Mouse (Mus musculus): ENCODE measurements around the gene Smad3. TPM values are rescaled to one million over a fixed set of nuclear protein-coding genes. Genes with fewer than 3 reads are reported as not detected.

Gene Smad3
- 10 to 100 TPM; 24.4 to 31.8 TPM for total RNA-seq (2021)
- long read RNA-seq, experiment 1, partial matches to known transcripts = 0 of 9 reads
- long read RNA-seq, experiment 1, other reads (novel, unspliced or antisense) = 9 of 9 reads
- long read RNA-seq, experiment 2, partial matches to known transcripts = 1 of 16 reads
- long read RNA-seq, experiment 2, other reads (novel, unspliced or antisense) = 15 of 16 reads

GRCm38 (mm10) chr9:63757865-63758440 lies at the start of gene Smad3:
Gene Smad3 (minus strand): TSS chr9:63757994.
- peak; percentile 97 for DNase-seq

- no peak for DNase-seq
Observed at GRCm38 (mm10) chr9:63804847-63805246, 47.1 kb upstream of the Smad3 start.

DNA sequence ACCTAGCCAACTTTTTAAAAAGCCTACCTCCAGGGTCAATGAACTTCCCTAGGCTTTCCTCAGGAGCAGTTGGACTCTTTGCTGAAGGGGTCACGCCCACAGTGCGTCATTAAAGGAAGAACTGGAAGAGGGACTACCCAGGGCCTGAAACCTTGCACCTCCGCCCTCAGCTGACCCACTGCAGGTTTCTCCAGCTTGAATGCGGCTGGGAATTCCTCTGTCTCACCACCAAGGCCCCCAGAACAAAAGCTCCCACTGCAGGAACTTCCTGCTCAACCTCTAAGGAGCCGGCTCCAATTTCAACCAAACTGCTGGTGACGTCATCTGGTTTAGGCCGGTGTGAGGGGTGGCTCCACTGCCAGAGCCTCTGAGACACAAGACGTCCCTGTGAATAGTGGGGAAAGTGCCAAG lies 45.4 kb upstream of the Smad3 start:
- DNase-seq = peak; percentile 35

DNA sequence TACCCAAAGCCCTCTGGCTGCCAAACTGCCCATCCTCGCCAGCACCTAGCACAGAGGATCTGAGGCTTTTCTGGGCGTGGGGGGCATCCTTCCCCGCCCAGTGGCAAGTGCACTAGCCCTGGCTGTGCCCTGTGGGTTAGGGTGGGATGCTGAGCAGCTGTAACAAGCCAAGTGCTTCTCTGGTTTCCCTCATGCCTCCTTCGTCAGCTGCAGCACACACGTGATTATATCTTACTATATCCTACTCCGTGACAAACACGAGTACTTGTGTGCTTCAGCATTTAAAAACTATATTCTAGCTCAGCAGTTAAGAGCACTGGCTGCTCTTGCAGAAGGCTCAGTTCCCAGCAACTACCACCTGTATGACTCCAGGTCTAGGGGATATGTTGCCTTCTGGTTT lies 44.7 kb upstream of the Smad3 start:
- DNase-seq = no peak

DNA sequence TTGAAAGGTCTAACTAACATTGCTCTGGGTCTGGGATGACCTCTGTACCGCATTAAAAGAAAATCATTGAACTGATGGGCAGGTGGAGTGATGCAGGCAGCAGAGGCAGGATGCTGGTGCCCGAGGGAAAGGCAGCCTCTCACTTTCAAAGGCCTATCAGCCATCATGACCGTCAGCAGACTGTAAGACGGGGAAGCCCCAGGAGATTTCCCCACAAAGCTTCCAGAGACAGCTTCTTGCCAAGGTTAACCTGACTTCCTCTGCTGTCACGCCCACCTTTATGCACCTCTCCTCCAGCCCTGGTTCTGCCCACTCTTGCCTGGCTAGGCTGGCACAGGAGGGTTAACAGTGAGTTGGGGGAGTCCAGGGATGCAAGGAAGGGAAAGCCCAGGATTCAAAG lies 44.3 kb upstream of the Smad3 start:
- no peak for DNase-seq

DNA sequence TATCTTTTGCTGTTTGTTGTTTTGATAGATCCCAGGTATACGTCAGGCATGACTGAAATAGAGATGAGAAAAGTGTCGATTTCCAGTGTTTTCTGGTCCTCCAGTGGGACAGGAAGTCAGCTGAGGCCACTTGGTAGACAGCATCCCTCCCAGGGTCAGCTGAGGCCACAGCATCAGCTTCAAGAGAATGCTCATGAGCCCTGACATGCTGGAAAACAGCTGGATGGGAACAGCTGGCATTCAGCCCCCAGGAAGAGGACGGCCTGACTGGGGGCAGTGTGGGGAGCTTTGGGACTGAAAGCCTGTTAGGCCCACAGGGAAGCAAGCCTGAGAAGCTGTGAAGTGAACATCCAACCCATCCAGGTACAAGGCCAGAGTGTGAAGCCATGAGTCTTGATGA lies 38.6 kb upstream of the Smad3 start:
- no peak for DNase-seq

- DNase-seq = peak; percentile 81
Observed at GRCm38 (mm10) chr9:63793731-63794495, 36.1 kb upstream of the Smad3 start.

DNA sequence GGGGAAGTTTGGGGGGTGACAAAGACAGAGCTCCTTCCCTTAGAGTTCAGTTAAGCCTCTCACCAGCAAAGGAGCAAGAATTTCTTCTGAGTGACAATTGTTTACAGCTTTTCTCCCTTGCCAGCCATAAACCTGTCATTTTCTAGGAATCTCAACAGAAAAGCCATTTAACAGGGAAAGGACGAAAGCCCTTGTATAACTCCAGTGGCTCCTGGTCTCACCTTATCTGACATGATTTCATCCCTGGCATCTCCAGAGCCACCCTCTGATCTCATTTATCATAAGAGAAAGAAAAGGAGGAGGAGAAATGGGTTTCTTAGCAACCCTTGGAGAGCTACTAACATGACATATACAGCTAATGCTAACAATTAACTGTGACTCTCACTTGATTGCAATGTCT lies 33.9 kb upstream of the Smad3 start:
- DNase-seq = no peak

GRCm38 (mm10) chr9:63791275-63791674 lies 33.5 kb upstream of the Smad3 start:
- peak; percentile 35 for DNase-seq

- DNase-seq = no peak
Observed at GRCm38 (mm10) chr9:63790222-63790621, 32.4 kb upstream of the Smad3 start.

GRCm38 (mm10) chr9:63789386-63789785 lies 31.6 kb upstream of the Smad3 start:
- peak; percentile 26 for DNase-seq

- DNase-seq = no peak
Observed at GRCm38 (mm10) chr9:63787606-63788005, 29.8 kb upstream of the Smad3 start.

DNA sequence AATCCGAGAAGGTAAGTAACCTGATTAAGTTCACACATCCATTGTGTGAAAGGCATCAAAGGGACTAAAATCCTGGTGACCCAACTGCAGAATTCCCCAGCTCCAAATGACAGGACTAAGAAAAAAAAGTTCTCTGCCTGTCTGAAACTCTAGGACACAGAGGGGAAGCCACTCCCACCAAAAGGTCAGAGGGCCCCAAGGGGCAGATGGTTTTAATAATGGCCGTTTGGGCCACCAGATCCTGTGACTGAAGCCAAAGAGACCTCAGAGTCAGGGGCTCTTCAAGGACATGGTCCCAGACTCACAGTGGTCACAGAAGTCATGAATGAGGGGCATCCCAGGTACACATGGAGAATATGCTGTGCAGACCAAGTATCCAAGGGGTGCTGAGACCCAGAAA lies 29.3 kb upstream of the Smad3 start:
- DNase-seq = no peak

DNA sequence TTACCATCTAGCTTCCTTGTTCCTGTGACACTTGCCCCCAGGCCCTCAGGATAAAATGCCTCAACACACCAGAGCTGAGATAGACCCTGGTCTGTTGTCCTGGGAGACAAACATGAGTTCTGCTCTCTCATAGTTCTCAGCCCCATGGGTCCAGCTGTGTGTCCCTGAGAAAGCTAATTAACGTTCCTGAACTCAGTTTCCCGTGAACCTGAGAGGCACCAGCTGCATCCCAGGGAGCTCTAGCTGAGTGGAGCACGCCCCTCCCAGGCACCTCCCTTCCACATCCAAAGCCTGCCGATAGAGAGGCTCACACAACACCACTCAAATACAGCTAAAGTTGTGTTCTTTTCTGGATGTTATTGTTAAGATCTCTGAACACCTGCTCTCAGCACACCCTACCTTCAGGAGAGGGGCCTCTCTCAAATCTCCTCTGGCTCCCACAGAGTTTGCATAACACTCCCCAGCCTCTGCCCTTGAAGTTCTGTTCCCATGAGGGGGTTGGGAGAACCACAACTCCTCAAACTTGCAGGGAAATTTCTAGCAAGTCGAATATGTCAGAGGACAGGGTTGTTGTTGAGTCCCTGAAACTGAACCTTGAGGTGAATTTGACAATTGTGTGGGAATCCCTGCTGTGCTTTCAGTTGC lies 28.4 kb upstream of the Smad3 start:
- no peak for DNase-seq

DNA sequence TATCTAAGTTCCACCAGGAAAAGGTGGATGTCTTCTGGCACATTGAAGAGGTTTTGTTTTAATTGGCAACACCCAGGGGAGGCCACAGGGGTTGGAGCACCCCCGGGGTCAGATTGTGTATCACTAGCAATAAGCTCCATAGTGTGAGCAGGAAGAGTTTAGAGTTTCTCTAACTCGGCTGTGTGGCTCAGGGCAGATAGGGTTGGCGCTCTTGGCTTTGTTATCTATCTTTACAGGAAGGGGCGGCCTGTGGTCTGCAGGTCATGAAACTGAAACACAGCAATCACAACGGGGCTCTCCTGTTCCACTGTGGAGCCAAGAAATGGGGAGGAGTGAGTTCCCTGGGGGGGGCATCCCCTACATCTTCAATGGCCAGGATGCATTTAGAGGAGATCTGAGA lies 27.7 kb upstream of the Smad3 start:
- no peak for DNase-seq

DNA sequence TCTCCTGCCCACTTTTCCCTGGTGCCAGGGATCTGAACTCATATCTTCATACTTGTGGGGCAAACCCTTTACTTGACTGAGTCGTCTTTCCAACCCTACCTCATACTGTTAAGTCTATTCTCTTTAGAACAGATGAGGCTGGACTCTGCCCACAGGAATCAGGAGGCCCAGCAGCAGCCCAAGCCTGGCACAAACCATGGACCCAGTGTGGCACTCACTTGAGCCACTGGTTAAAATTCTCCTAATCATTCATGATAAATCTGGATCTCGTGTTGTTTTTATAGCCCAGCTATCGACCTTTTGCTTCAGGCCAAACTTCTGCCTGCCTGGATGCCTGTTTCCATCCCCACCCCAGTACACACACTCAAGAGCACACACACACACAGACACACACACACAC lies 26.8 kb upstream of the Smad3 start:
- no peak for DNase-seq

GRCm38 (mm10) chr9:63782744-63783143 lies 24.9 kb upstream of the Smad3 start:
- no peak for DNase-seq

- no peak for DNase-seq
Observed at GRCm38 (mm10) chr9:63781714-63782464, 24.1 kb upstream of the Smad3 start.

GRCm38 (mm10) chr9:63779950-63780887 lies 22.4 kb upstream of the Smad3 start:
- no peak for DNase-seq

GRCm38 (mm10) chr9:63776735-63777134 lies 18.9 kb upstream of the Smad3 start:
- DNase-seq = no peak

DNA sequence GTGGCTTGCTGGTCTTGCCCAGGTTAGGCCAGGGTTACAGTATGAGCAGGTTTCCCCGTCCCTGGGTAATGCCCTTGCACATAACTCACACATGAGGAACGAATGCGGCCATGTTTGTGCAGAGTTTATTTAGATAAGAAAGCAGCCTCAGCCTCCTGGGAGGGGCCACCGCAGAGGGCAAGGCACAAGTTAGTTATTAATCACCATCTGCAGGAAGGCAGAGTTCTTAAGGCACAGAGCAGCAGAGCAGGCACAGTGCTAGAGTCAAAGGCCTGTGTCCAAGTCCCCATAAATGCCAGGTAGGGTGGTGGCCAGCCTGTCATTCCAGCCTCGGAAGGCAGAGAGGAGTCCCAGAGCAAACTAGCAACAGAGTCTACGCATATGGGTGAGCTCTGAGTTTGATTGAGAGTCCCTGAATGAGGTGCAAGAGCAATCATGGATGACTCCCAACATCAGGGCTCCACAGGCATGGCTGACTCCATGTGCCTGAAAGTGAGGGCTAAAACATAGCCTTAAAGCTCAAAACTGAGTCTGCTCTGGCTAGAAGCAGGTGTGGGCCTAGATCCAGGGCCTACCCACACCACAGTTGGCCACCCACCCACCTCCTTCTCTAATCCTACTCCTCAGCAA lies 17.2 kb upstream of the Smad3 start:
- no peak for DNase-seq
